Mouse (Mus musculus) stomach, embryonic 14.5 days (tissue): Measurements from ENCODE around the gene Fam107a. TPM values are rescaled to one million over a fixed set of nuclear protein-coding genes. Genes with fewer than 3 reads are reported as not detected.
"Not testable (repeated sequence)": the region's sequence is repeated elsewhere in the genome, so short reads cannot be mapped to it uniquely, and the experiment has no call there.

Experiments used
- ATAC-seq: fragments of 200-750 bp; cut with Nextera tagmentation; 2 replicates; pipeline ENCODE4 v1.8.0; 2017; ENCODE audit warnings: low read depth, moderate TSS enrichment; ENCODE audit not compliant: insufficient number of reproducible peaks, insufficient read depth, low FRiP score
- H3K27ac ChIP-seq: fragments of 300-500 bp; sonication (generic); 2 replicates; pipeline ENCODE4 v1.5.1; 2014; ENCODE audit warnings: mild to moderate bottlenecking, low read length, moderate library complexity, mixed read lengths
- H3K27me3 ChIP-seq: fragments of 300-500 bp; sonication (generic); 2 replicates; pipeline ENCODE4 v1.6.1; 2014; ENCODE audit warnings: low read length, control low read depth, mixed read lengths; ENCODE audit not compliant: control insufficient read depth, insufficient read depth
- H3K36me3 ChIP-seq: fragments of 300-500 bp; sonication (generic); 2 replicates; pipeline ENCODE4 v1.6.1; 2014; ENCODE audit warnings: mild to moderate bottlenecking, control low read depth, low read length, moderate library complexity, mixed read lengths; ENCODE audit not compliant: control insufficient read depth, insufficient read depth
- H3K4me1 ChIP-seq: fragments of 300-500 bp; sonication (generic); 2 replicates; pipeline ENCODE4 v1.6.1; 2014; ENCODE audit warnings: low read length, control low read depth, mixed read lengths; ENCODE audit not compliant: control insufficient read depth, insufficient read depth
- H3K4me2 ChIP-seq: fragments of 300-500 bp; sonication (generic); replicated peaks from 2 replicates; pipeline ENCODE4 v1.6.1; 2014; ENCODE audit warnings: low read depth, low read length, control low read depth
- H3K4me3 ChIP-seq: fragments of 300-500 bp; sonication (generic); 2 replicates; pipeline ENCODE4 v1.5.1; 2014; ENCODE audit warnings: low read depth, low read length, control low read depth
- H3K9ac ChIP-seq: fragments of 300-500 bp; sonication (generic); replicated peaks from 2 replicates; pipeline ENCODE4 v1.6.1; 2014; ENCODE audit warnings: low read depth, mild to moderate bottlenecking, control low read depth, low read length, moderate library complexity, mixed read lengths
- H3K9me3 ChIP-seq: fragments of 300-500 bp; sonication (generic); 2 replicates; pipeline ENCODE4 v1.6.1; 2016; ENCODE audit warnings: low read depth, low read length, control low read depth; ENCODE audit not compliant: control insufficient read depth
- WGBS: fragments of 180-500 bp; shearing (Covaris S2); extraction: QIAGEN DNeasy Blood & Tissue Kit; methylation state at CpG from one replicate; pipeline ENCODE4 v1.1.7; 2014; 5-methylcytosine and 5-hydroxymethylcytosine counted together
- polyA plus RNA-seq: library from polyadenylated mRNA; unstranded; fragments of >200 nt; fragmentation: Nextera tagmentation; extraction: Ambion mirVana; gene quantifications from 2 replicates; pipeline ENCODE4 v1.2.1, GENCODE M21; 2014

The Fam107a gene
- polyA plus RNA-seq, 1 experiment from 2014 or later, result 0.30 TPM

- not testable (repeated sequence) for H3K27ac ChIP-seq, H3K9ac ChIP-seq, H3K9me3 ChIP-seq, H3K4me2 ChIP-seq, H3K4me3 ChIP-seq, H3K27me3 ChIP-seq, H3K36me3 ChIP-seq, H3K4me1 ChIP-seq
- ATAC-seq, result peak; percentile 82
- 84% methylated on average over 5 of the region's 5 CpGs for WGBS
Observed at GRCm38 (mm10) chr14:8286595-8286994, 31.2 kb downstream of the Fam107a start.

GRCm38 (mm10) chr14:8283784-8284183, 34.0 kb downstream of the Fam107a start:
- Histone ChIP-seq H3K4me1 (peaks cover 6% of the 10 kb centered on the region; the same call in 1 of the 2 replicates), H3K9ac (no peak overlapping the region), H3K27me3 (no peaks in the 10 kb centered on the region), H3K27ac (no peak overlapping the region), H3K9me3 (no peaks in the 10 kb centered on the region), H3K4me2 (no peak overlapping the region), H3K36me3 (no peaks in the 10 kb centered on the region), H3K4me3 (no peak overlapping the region)
- ATAC-seq, result no peak

- not testable (repeated sequence) for H3K9me3 ChIP-seq, H3K4me3 ChIP-seq, H3K9ac ChIP-seq, H3K4me2 ChIP-seq, ATAC-seq, H3K4me1 ChIP-seq, H3K27ac ChIP-seq, H3K27me3 ChIP-seq, H3K36me3 ChIP-seq
- WGBS, result 84% methylated on average over 8 of the region's 8 CpGs
Observed at GRCm38 (mm10) chr14:8271281-8271680, 46.5 kb downstream of the Fam107a start.

GRCm38 (mm10) chr14:8264378-8264777, 53.4 kb downstream of the Fam107a start:
- Histone ChIP-seq H3K9ac (no peak overlapping the region), H3K27ac (no peak overlapping the region), H3K27me3 (no peaks in the 10 kb centered on the region), H3K36me3 (no peaks in the 10 kb centered on the region), H3K4me2 (no peak overlapping the region), H3K9me3 (no peaks in the 10 kb centered on the region), H3K4me1 (no peaks in the 10 kb centered on the region), H3K4me3 (no peak overlapping the region)
- no peak for ATAC-seq
- WGBS, result 89% methylated on average over 1 of the region's 1 CpGs

DNA sequence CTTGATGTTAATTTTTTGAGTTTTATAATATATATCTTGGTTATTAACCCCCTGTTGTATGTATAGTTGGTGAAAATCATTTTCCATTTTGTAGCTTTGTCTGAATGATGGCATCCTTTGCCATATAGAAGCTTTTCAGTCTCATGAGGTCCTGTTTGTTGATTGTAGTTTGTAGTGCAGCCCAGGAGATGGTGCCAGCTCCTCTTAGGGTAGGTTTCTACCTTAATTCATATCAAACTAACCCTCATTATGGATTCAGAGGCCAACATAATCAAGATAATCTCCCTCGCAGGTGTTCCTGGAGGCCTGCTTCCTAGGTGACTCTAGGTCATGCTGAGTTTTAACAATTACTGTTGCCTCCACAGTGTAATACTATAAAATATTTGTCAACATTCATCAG, 55.6 kb downstream of the Fam107a start:
- no peak overlapping the region for H3K4me2 ChIP-seq
- H3K9me3 ChIP-seq, result no peaks in the 10 kb centered on the region
- no peaks in the 10 kb centered on the region for H3K27me3 ChIP-seq
- H3K4me1 ChIP-seq, result no peaks in the 10 kb centered on the region
- H3K27ac ChIP-seq, result no peak overlapping the region
- no peaks in the 10 kb centered on the region for H3K36me3 ChIP-seq
- no peak overlapping the region for H3K9ac ChIP-seq
- no peak overlapping the region for H3K4me3 ChIP-seq
- 36% methylated on average over 1 of the region's 1 CpGs for WGBS
- ATAC-seq, result no peak

GRCm38 (mm10) chr14:8260214-8260613, 57.6 kb downstream of the Fam107a start:
- H3K9ac ChIP-seq, result no peak overlapping the region
- ATAC-seq, result no peak
- no peaks in the 10 kb centered on the region for H3K27me3 ChIP-seq
- H3K36me3 ChIP-seq, result no peaks in the 10 kb centered on the region
- H3K27ac ChIP-seq, result no peak overlapping the region
- no peak overlapping the region for H3K4me3 ChIP-seq
- no peaks in the 10 kb centered on the region for H3K4me1 ChIP-seq
- no peaks in the 10 kb centered on the region for H3K9me3 ChIP-seq
- WGBS, result 76% methylated on average over 5 of the region's 5 CpGs
- no peak overlapping the region for H3K4me2 ChIP-seq

- ATAC-seq, result no peak
- Histone ChIP-seq H3K27me3 (no peaks in the 10 kb centered on the region), H3K4me3 (no peak within 1 kb of the TSS), H3K27ac (no peak within 1 kb of the TSS), H3K4me1 (no peaks in the 10 kb centered on the region), H3K36me3 (no peaks in the 10 kb centered on the region), H3K4me2 (no peak within 1 kb of the TSS), H3K9ac (no peak within 1 kb of the TSS), H3K9me3 (no peaks in the 10 kb centered on the region)
- 77% methylated on average over 3 of the region's 3 CpGs for WGBS
Observed at GRCm38 (mm10) chr14:8259166-8259565, 58.7 kb downstream of the Fam107a start, which contains the start of gene Acox2. TSS of gene Acox2 (minus strand) at chr14:8259353.

- Histone ChIP-seq H3K27me3 (no peaks in the 10 kb centered on the region), H3K4me3 (no peak overlapping the region), H3K4me1 (no peaks in the 10 kb centered on the region), H3K27ac (no peak overlapping the region), H3K9ac (no peak overlapping the region), H3K9me3 (no peaks in the 10 kb centered on the region), H3K4me2 (no peak overlapping the region), H3K36me3 (no peaks in the 10 kb centered on the region)
- WGBS, result 67% methylated on average over 3 of the region's 3 CpGs
- no peak for ATAC-seq
Observed at GRCm38 (mm10) chr14:8258752-8259151, 59.1 kb downstream of the Fam107a start.

DNA sequence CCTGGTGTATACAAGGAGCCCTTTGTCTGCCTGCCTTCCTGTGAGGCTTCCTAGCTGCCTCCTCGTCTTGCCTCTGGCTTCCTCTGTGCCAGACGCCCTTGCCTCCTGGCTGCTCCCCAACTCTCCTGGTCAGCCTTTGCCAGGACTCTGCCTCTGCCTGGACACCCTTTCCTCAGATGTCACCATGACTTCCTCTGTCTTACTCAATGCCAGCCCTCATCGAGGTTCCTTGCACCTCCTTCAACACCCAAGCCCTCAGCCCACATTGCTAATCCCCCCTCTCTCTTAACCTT, 59.5 kb downstream of the Fam107a start:
- no peak overlapping the region for H3K4me2 ChIP-seq
- H3K9ac ChIP-seq, result no peak overlapping the region
- WGBS, result 43% methylated on average over 3 of the region's 3 CpGs
- no peaks in the 10 kb centered on the region for H3K9me3 ChIP-seq
- H3K27me3 ChIP-seq, result no peaks in the 10 kb centered on the region
- no peaks in the 10 kb centered on the region for H3K36me3 ChIP-seq
- H3K27ac ChIP-seq, result no peak overlapping the region
- H3K4me1 ChIP-seq, result no peaks in the 10 kb centered on the region
- no peak for ATAC-seq
- no peak overlapping the region for H3K4me3 ChIP-seq
